Mouse (Mus musculus): ENCODE data around the gene Zdhhc6. TPM values are rescaled to one million over a fixed set of nuclear protein-coding genes. Genes with fewer than 3 reads are reported as not detected.

Gene Zdhhc6
- polyA plus RNA-seq, 1 experiment from 2014 or later: 63.9 TPM

DNA sequence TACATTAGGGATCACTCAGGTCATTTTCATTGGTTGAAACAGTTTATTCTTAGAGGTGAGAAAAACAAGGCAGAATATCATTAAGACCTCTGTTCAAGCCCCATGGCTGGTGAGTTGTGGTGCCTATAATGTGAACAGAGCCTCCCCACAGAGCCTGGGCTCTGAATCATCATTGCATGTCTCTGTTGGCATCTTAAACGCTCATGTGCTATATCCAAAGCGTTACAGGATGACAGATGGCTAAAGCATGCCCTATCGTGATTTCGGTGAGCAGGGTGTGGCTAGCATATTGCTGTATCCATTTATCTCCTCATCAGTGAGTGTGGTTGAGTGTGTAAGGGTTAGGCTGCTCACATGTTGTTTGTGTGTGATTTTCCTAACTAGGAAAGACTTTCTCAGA, 11.7 kb upstream of the Zdhhc6 start:
- H3K4me2 ChIP-seq (ENCODE audit: low read length): no peak overlapping the region
- peaks cover 56% of the 10 kb centered on the region for H3K36me3 ChIP-seq (ENCODE audit: control insufficient read depth, insufficient read depth, low read length)
- no peaks in the 10 kb centered on the region for H3K27me3 ChIP-seq (ENCODE audit: control insufficient read depth, insufficient read depth, low read length)
- no peak for ATAC-seq (ENCODE audit: insufficient number of reproducible peaks, insufficient read depth, low FRiP score, low read depth)
- H3K27ac ChIP-seq (replicated peaks in 1 of 2; ENCODE audit: control insufficient read depth in 1 of 2, insufficient read depth in 1 of 2, low read depth in 2 of 2, low read length in 2 of 2): no peak overlapping the region
- no peak overlapping the region for H3K9ac ChIP-seq (ENCODE audit: low read length)
- no peaks in the 10 kb centered on the region for H3K9me3 ChIP-seq (ENCODE audit: control insufficient read depth, low read length)
- peaks cover 0 to 10% of the 10 kb centered on the region in 2 experiments; a peak in 1 of 4 replicates for H3K4me1 ChIP-seq (ENCODE audit: control insufficient read depth in 2 of 2, insufficient read depth in 2 of 2, low read length in 2 of 2)
- 87% methylated on average over 4 of the region's 4 CpGs for WGBS
- H3K4me3 ChIP-seq (ENCODE audit: control insufficient read depth in 1 of 2, insufficient read depth in 1 of 2, low read depth in 1 of 2, low read length in 2 of 2): no peak overlapping the region

DNA sequence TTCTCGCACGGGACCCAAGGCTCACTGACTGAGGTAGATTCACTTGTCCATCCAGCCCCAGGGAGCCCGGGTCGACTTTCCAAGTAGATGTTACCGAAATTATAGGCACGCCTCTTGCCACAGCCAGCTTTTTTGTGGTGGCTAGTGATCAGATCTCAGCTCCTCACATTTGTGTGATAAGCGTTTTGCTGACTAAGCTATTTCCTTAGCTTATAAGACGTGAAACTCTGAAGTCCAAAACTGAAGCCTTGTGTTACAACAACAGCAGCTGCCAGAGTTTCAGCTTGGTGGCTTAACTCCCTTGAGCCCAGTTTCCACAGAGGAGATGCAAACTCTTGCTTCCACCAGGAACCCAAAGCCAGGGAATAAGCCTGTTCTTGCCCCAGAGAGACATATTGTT, 6.8 kb upstream of the Zdhhc6 start:
- peaks cover 29% of the 10 kb centered on the region for H3K36me3 ChIP-seq (ENCODE audit: control insufficient read depth, insufficient read depth, low read length)
- no peaks in the 10 kb centered on the region for H3K27me3 ChIP-seq (ENCODE audit: control insufficient read depth, insufficient read depth, low read length)
- H3K27ac ChIP-seq (replicated peaks in 1 of 2; ENCODE audit: control insufficient read depth in 1 of 2, insufficient read depth in 1 of 2, low read depth in 2 of 2, low read length in 2 of 2): no peak overlapping the region
- no peak overlapping the region for H3K4me2 ChIP-seq (ENCODE audit: low read length)
- 91% methylated on average over 8 of the region's 8 CpGs for WGBS
- no peak for ATAC-seq (ENCODE audit: insufficient number of reproducible peaks, insufficient read depth, low FRiP score, low read depth)
- H3K9ac ChIP-seq (ENCODE audit: low read length): no peak overlapping the region
- no peak overlapping the region for H3K4me3 ChIP-seq (ENCODE audit: control insufficient read depth in 1 of 2, insufficient read depth in 1 of 2, low read depth in 1 of 2, low read length in 2 of 2)
- H3K4me1 ChIP-seq (ENCODE audit: control insufficient read depth in 2 of 2, insufficient read depth in 2 of 2, low read length in 2 of 2): 0 out of 4 replicates have a peak, but pooled peaks cover 0 to 6% of the 10 kb centered on the region in 2 experiments
- H3K9me3 ChIP-seq (ENCODE audit: control insufficient read depth, low read length): no peaks in the 10 kb centered on the region

DNA sequence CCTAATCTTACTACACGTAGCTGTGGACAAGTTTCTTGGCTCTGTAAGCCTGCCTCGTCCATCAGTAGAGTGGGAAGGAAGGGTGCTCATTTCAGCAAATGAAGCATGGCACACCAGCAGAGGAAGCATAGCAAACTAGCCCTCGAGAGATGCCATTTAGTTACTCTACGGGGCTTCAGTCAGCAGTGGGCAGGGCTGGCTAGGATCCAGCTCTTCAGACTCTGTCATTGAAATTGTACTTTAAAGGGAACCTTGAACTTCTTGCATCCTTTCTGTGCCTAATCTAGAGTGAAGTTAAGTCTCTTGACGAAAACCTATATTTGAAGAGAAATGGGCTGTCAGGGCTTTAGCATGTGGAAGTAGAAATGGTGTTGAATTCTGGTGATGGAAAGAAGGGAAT, 3.7 kb upstream of the Zdhhc6 start:
- no peak overlapping the region for H3K4me3 ChIP-seq (ENCODE audit: control insufficient read depth in 1 of 2, insufficient read depth in 1 of 2, low read depth in 1 of 2, low read length in 2 of 2)
- H3K27ac ChIP-seq (replicated peaks in 1 of 2; ENCODE audit: control insufficient read depth in 1 of 2, insufficient read depth in 1 of 2, low read depth in 2 of 2, low read length in 2 of 2): no peak overlapping the region
- H3K9ac ChIP-seq (ENCODE audit: low read length): no peak overlapping the region
- peaks cover 16% of the 10 kb centered on the region for H3K36me3 ChIP-seq (ENCODE audit: control insufficient read depth, insufficient read depth, low read length)
- peaks cover 0 to 20% of the 10 kb centered on the region in 2 experiments; a peak in 2 of 4 replicates for H3K4me1 ChIP-seq (ENCODE audit: control insufficient read depth in 2 of 2, insufficient read depth in 2 of 2, low read length in 2 of 2)
- H3K9me3 ChIP-seq (ENCODE audit: control insufficient read depth, low read length): no peaks in the 10 kb centered on the region
- H3K4me2 ChIP-seq (ENCODE audit: low read length): no peak overlapping the region
- no peaks in the 10 kb centered on the region for H3K27me3 ChIP-seq (ENCODE audit: control insufficient read depth, insufficient read depth, low read length)
- WGBS: 48% methylated on average over 5 of the region's 5 CpGs
- no peak for ATAC-seq (ENCODE audit: insufficient number of reproducible peaks, insufficient read depth, low FRiP score, low read depth)

DNA sequence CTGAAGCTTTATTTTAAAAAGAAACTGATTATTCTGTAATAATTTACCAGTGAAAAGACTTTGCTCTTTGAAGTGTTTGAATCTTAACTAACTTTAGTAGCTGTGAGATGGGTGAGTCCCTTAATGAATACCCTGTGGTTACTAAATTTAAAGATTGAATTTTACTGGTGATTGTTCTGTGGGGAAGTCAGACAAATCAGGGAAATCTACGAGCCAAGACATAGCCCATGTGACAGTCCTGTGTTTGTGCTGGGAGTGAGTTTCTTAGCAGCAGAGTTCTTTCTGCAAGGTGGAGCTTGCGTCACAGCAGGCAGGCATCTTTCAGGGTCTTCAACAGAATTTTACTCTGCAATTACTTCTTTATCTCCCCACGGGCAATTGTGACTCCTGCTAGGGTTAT, 3.2 kb upstream of the Zdhhc6 start:
- no peaks in the 10 kb centered on the region for H3K9me3 ChIP-seq (ENCODE audit: control insufficient read depth, low read length)
- 47% methylated on average over 3 of the region's 3 CpGs for WGBS
- H3K4me3 ChIP-seq (ENCODE audit: control insufficient read depth in 1 of 2, insufficient read depth in 1 of 2, low read depth in 1 of 2, low read length in 2 of 2): no peak overlapping the region
- peaks cover 15% of the 10 kb centered on the region for H3K36me3 ChIP-seq (ENCODE audit: control insufficient read depth, insufficient read depth, low read length)
- no peak overlapping the region for H3K9ac ChIP-seq (ENCODE audit: low read length)
- no peak overlapping the region for H3K4me2 ChIP-seq (ENCODE audit: low read length)
- H3K27ac ChIP-seq (replicated peaks in 1 of 2; ENCODE audit: control insufficient read depth in 1 of 2, insufficient read depth in 1 of 2, low read depth in 2 of 2, low read length in 2 of 2): no peak overlapping the region
- ATAC-seq (ENCODE audit: insufficient number of reproducible peaks, insufficient read depth, low FRiP score, low read depth): no peak
- H3K4me1 ChIP-seq (ENCODE audit: control insufficient read depth in 2 of 2, insufficient read depth in 2 of 2, low read length in 2 of 2): peaks cover 0 to 22% of the 10 kb centered on the region in 2 experiments; a peak in 2 of 4 replicates
- H3K27me3 ChIP-seq (ENCODE audit: control insufficient read depth, insufficient read depth, low read length): no peaks in the 10 kb centered on the region

DNA sequence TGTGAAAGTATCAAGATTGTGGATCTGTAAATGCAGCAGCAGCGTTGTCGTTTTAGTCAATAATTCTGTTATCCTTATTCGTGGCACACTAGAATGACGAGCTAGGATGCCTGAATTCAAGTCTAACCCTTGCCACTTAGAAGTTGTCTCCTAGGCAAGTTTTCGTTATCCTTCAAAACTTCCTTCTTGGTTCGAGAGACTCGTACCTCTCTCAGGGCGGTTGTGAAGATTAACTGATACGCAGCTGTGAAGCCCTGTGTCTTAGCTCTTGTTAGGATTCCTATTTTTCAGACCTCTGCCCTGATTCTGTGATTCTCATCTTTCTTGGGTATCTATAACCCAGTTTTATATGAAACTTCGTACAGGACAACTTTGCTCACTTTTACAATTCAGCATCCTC, 1.1 kb upstream of the Zdhhc6 start:
- H3K27me3 ChIP-seq (ENCODE audit: control insufficient read depth, insufficient read depth, low read length): no peaks in the 10 kb centered on the region
- H3K4me2 ChIP-seq (ENCODE audit: low read length): peak overlapping the region; percentile 91
- H3K9ac ChIP-seq (ENCODE audit: low read length): peak overlapping the region; percentile 91

DNA sequence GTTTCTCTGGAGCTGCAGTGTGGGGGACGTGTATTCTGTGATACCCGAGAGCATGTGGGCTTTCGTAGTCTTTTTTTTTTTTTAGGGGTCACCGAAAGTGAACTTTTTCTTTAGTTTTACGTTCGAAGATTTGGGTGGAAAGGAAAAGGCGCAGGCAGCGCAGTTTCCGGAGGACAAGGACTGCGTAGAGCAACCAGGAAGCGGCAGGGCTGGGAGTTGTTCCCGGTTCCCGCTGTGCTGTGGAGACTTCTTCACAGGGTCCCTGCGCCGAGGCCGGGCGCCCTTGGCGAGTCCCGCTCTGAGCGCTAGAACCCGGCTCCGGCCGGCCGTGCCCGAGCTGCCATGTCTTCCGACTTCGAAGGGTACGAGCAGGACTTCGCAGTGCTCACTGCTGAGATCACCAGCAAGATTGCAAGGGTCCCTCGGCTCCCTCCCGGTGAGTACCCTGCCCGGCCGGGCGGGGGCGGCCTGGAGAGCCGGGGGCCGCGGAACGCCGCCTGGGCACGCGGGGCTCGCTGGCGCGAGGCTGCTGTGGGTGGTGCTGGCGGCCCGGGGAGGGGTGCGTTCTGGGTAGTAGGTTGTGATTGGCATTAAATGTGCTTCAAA, 380 bp upstream of the Zdhhc6 start, which contains the start of gene Vti1a:
Gene Vti1a (plus strand): TSS at position 187 of the 606 bp plus-strand sequence.
- Histone ChIP-seq H3K4me3 (ENCODE audit: control insufficient read depth in 1 of 2, insufficient read depth in 1 of 2, low read depth in 1 of 2, low read length in 2 of 2) (peak within 1 kb of the TSS; percentile 91 to 98), H3K36me3 (ENCODE audit: control insufficient read depth, insufficient read depth, low read length) (peaks cover 29% of the 10 kb centered on the region), H3K4me2 (ENCODE audit: low read length) (peak within 1 kb of the TSS; percentile 91), H3K27me3 (ENCODE audit: control insufficient read depth, insufficient read depth, low read length) (no peaks in the 10 kb centered on the region), H3K9ac (ENCODE audit: low read length) (peak within 1 kb of the TSS; percentile 91), H3K27ac (replicated peaks in 1 of 2; ENCODE audit: control insufficient read depth in 1 of 2, insufficient read depth in 1 of 2, low read depth in 2 of 2, low read length in 2 of 2) (peak within 1 kb of the TSS; percentile 77 to 84), H3K4me1 (ENCODE audit: control insufficient read depth in 2 of 2, insufficient read depth in 2 of 2, low read length in 2 of 2) (peaks cover 0 to 22% of the 10 kb centered on the region in 2 experiments; a peak in 2 of 4 replicates), H3K9me3 (ENCODE audit: control insufficient read depth, low read length) (no peaks in the 10 kb centered on the region)
- WGBS: under 1% methylated on average over 48 of the region's 48 CpGs
- peak; percentile 89 for ATAC-seq (ENCODE audit: insufficient number of reproducible peaks, insufficient read depth, low FRiP score, low read depth)

More for the DNA sequence above, 1.1 kb upstream of the Zdhhc6 start:
- no peak for ATAC-seq (ENCODE audit: insufficient number of reproducible peaks, insufficient read depth, low FRiP score, low read depth)
- Histone ChIP-seq H3K27ac (replicated peaks in 1 of 2; ENCODE audit: control insufficient read depth in 1 of 2, insufficient read depth in 1 of 2, low read depth in 2 of 2, low read length in 2 of 2) (no peak overlapping the region), H3K4me3 (ENCODE audit: control insufficient read depth in 1 of 2, insufficient read depth in 1 of 2, low read depth in 1 of 2, low read length in 2 of 2) (peak overlapping the region in 1 of 2 experiments; percentile 91; a peak in 2 of 4 replicates), H3K36me3 (ENCODE audit: control insufficient read depth, insufficient read depth, low read length) (peaks cover 23% of the 10 kb centered on the region), H3K9me3 (ENCODE audit: control insufficient read depth, low read length) (no peaks in the 10 kb centered on the region), H3K4me1 (ENCODE audit: control insufficient read depth in 2 of 2, insufficient read depth in 2 of 2, low read length in 2 of 2) (peaks cover 0 to 22% of the 10 kb centered on the region in 2 experiments; a peak in 2 of 4 replicates)
- WGBS: 48% methylated on average over 10 of the region's 10 CpGs

DNA sequence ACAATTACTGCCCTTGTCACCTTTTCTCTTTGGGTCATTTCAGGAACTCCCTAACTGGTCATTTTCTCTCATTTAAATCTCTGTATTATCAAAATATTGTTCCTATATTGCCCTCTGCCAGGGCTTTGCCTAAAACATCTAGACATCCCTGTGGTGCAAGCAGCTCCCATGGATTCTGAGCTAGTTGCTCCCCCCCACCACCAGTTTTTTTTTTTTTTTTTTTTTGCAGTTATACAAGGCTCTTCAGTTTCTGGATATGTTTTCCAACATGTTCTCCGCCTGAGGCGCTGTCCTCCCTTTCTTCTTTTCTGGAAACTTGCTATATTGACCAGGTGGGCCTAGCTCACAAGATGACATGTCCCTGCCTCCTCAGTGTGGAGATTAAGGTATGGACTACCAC, 2.2 kb downstream of the Zdhhc6 start:
- Histone ChIP-seq H3K4me2 (ENCODE audit: low read length) (no peak overlapping the region), H3K9me3 (ENCODE audit: control insufficient read depth, low read length) (no peaks in the 10 kb centered on the region), H3K36me3 (ENCODE audit: control insufficient read depth, insufficient read depth, low read length) (peaks cover 55% of the 10 kb centered on the region), H3K27me3 (ENCODE audit: control insufficient read depth, insufficient read depth, low read length) (no peaks in the 10 kb centered on the region), H3K9ac (ENCODE audit: low read length) (no peak overlapping the region), H3K27ac (replicated peaks in 1 of 2; ENCODE audit: control insufficient read depth in 1 of 2, insufficient read depth in 1 of 2, low read depth in 2 of 2, low read length in 2 of 2) (no peak overlapping the region), H3K4me1 (ENCODE audit: control insufficient read depth in 2 of 2, insufficient read depth in 2 of 2, low read length in 2 of 2) (peaks cover 0 to 16% of the 10 kb centered on the region in 2 experiments; a peak in 2 of 4 replicates), H3K4me3 (ENCODE audit: control insufficient read depth in 1 of 2, insufficient read depth in 1 of 2, low read depth in 1 of 2, low read length in 2 of 2) (no peak overlapping the region)
- WGBS: 89% methylated on average over 2 of the region's 2 CpGs
- ATAC-seq (ENCODE audit: insufficient number of reproducible peaks, insufficient read depth, low FRiP score, low read depth): no peak

Data from heart, embryonic 14.5 days (tissue).